Mouse (Mus musculus): Measurements from ENCODE around the gene Rps28. TPM values are rescaled to one million over a fixed set of nuclear protein-coding genes. Genes with fewer than 3 reads are reported as not detected.
"Not testable (repeated sequence)": the region's sequence is repeated elsewhere in the genome, so short reads cannot be mapped to it uniquely, and the experiment has no call there.

The Rps28 gene
- 746 and 860 TPM in 2 replicates for polyA plus RNA-seq (2012; rRNA removed)

GRCm38 (mm10) chr17:33824084-33824996, at the start of gene Rps28, which contains the start of gene Ndufa7:
TSS of gene Rps28 (minus strand) at chr17:33824562.
TSS of gene Ndufa7 (plus strand) at chr17:33824572.
- WGBS = under 1% methylated on average over 51 of the region's 51 CpGs
- Histone ChIP-seq H3K27ac (ENCODE audit: insufficient read depth, low read length) (peak within 1 kb of the TSS; percentile 59; the same call in 1 of the 2 replicates), H3K27me3 (ENCODE audit: control insufficient read depth, insufficient read depth, low read length) (no peaks in the 10 kb centered on the region), H3K4me1 (ENCODE audit: control insufficient read depth, insufficient read depth, insufficient read length) (peaks cover 9% of the 10 kb centered on the region; the same call in 1 of the 2 replicates), H3K36me3 (ENCODE audit: control insufficient read depth, insufficient read depth, low read length) (peaks cover 15% of the 10 kb centered on the region), H3K4me3 (ENCODE audit: extremely low read depth, insufficient read depth, insufficient read length) (peak within 1 kb of the TSS; percentile 85)
- no peak; the same call in none of the 2 replicates for TF ChIP-seq POLR2A (IDR thresholded peaks at IDR 0.05; ENCODE audit: low read depth, low read length)
- no peak for TF ChIP-seq CTCF (IDR thresholded peaks at IDR 0.05; ENCODE audit: extremely low read depth, insufficient read depth, insufficient read length, insufficient replicate concordance)
- DNase-seq (ENCODE audit: low read depth in 1 of 2, low spot score in 2 of 2) = peak; percentile 94 to 95

GRCm38 (mm10) chr17:33873537-33873936, 49.2 kb upstream of the Rps28 start, which contains the start of gene Gm7029:
TSS of gene Gm7029 (plus strand) at chr17:33873837.
- H3K4me3 ChIP-seq (ENCODE audit: extremely low read depth, insufficient read depth, insufficient read length); H3K27ac ChIP-seq (ENCODE audit: insufficient read depth, low read length); DNase-seq (ENCODE audit: low read depth in 1 of 2, low spot score in 2 of 2); H3K27me3 ChIP-seq (ENCODE audit: control insufficient read depth, insufficient read depth, low read length); H3K36me3 ChIP-seq (ENCODE audit: control insufficient read depth, insufficient read depth, low read length); H3K4me1 ChIP-seq (ENCODE audit: control insufficient read depth, insufficient read depth, insufficient read length): not testable (repeated sequence)
- 94% methylated on average over 5 of the region's 12 CpGs for WGBS

GRCm38 (mm10) chr17:33865330-33866030, 41.1 kb upstream of the Rps28 start:
- no peaks in the 10 kb centered on the region for H3K27me3 ChIP-seq (ENCODE audit: control insufficient read depth, insufficient read depth, low read length)
- peaks cover 2% of the 10 kb centered on the region; the same call in 1 of the 2 replicates for H3K4me1 ChIP-seq (ENCODE audit: control insufficient read depth, insufficient read depth, insufficient read length)
- H3K36me3 ChIP-seq (ENCODE audit: control insufficient read depth, insufficient read depth, low read length) = no peaks in the 10 kb centered on the region
- WGBS = 16% methylated on average over 9 of the region's 9 CpGs
- peak; percentile 59 to 68 for DNase-seq (ENCODE audit: low read depth in 1 of 2, low spot score in 2 of 2)
- TF ChIP-seq CTCF (IDR thresholded peaks at IDR 0.05; ENCODE audit: extremely low read depth, insufficient read depth, insufficient read length, insufficient replicate concordance) = peak; percentile 54; the same call in 1 of the 2 replicates
- TF ChIP-seq POLR2A (IDR thresholded peaks at IDR 0.05; ENCODE audit: low read depth, low read length) = no peak
- no peak overlapping the region for H3K27ac ChIP-seq (ENCODE audit: insufficient read depth, low read length)
- no peak overlapping the region for H3K4me3 ChIP-seq (ENCODE audit: extremely low read depth, insufficient read depth, insufficient read length)

- H3K27ac ChIP-seq (ENCODE audit: insufficient read depth, low read length) = no peak overlapping the region
- no peak for DNase-seq (ENCODE audit: low read depth in 1 of 2, low spot score in 2 of 2)
- no peaks in the 10 kb centered on the region for H3K27me3 ChIP-seq (ENCODE audit: control insufficient read depth, insufficient read depth, low read length)
- TF ChIP-seq POLR2A (IDR thresholded peaks at IDR 0.05; ENCODE audit: low read depth, low read length) (no peak), CTCF (IDR thresholded peaks at IDR 0.05; ENCODE audit: extremely low read depth, insufficient read depth, insufficient read length, insufficient replicate concordance) (no peak)
- no peaks in the 10 kb centered on the region for H3K36me3 ChIP-seq (ENCODE audit: control insufficient read depth, insufficient read depth, low read length)
- no peak overlapping the region for H3K4me3 ChIP-seq (ENCODE audit: extremely low read depth, insufficient read depth, insufficient read length)
- no peaks in the 10 kb centered on the region for H3K4me1 ChIP-seq (ENCODE audit: control insufficient read depth, insufficient read depth, insufficient read length)
- WGBS = 81% methylated on average over 4 of the region's 4 CpGs
These were observed 33.5 kb upstream of the Rps28 start for GRCm38 (mm10) chr17:33857816-33858215.

- TF ChIP-seq CTCF (IDR thresholded peaks at IDR 0.05; ENCODE audit: extremely low read depth, insufficient read depth, insufficient read length, insufficient replicate concordance) = no peak
- TF ChIP-seq POLR2A (IDR thresholded peaks at IDR 0.05; ENCODE audit: low read depth, low read length) = no peak
- Histone ChIP-seq H3K4me3 (ENCODE audit: extremely low read depth, insufficient read depth, insufficient read length) (no peak overlapping the region), H3K36me3 (ENCODE audit: control insufficient read depth, insufficient read depth, low read length) (0 out of 2 replicates have a peak, but pooled peaks cover 2% of the 10 kb centered on the region), H3K27ac (ENCODE audit: insufficient read depth, low read length) (no peak overlapping the region), H3K4me1 (ENCODE audit: control insufficient read depth, insufficient read depth, insufficient read length) (peaks cover 2% of the 10 kb centered on the region; the same call in 1 of the 2 replicates), H3K27me3 (ENCODE audit: control insufficient read depth, insufficient read depth, low read length) (no peaks in the 10 kb centered on the region)
- 26% methylated on average over 1 of the region's 1 CpGs for WGBS
- DNase-seq (ENCODE audit: low read depth in 1 of 2, low spot score in 2 of 2) = no peak
These were observed 27.0 kb upstream of the Rps28 start for GRCm38 (mm10) chr17:33851331-33851730.

GRCm38 (mm10) chr17:33848139-33848538, 23.8 kb upstream of the Rps28 start:
- no peak for DNase-seq (ENCODE audit: low read depth in 1 of 2, low spot score in 2 of 2)
- H3K36me3 ChIP-seq (ENCODE audit: control insufficient read depth, insufficient read depth, low read length) = 0 out of 2 replicates have a peak, but pooled peaks cover 2% of the 10 kb centered on the region
- H3K4me1 ChIP-seq (ENCODE audit: control insufficient read depth, insufficient read depth, insufficient read length) = peaks cover 2% of the 10 kb centered on the region; the same call in 1 of the 2 replicates
- TF ChIP-seq CTCF (IDR thresholded peaks at IDR 0.05; ENCODE audit: extremely low read depth, insufficient read depth, insufficient read length, insufficient replicate concordance) (no peak), POLR2A (IDR thresholded peaks at IDR 0.05; ENCODE audit: low read depth, low read length) (no peak)
- no peak overlapping the region for H3K4me3 ChIP-seq (ENCODE audit: extremely low read depth, insufficient read depth, insufficient read length)
- no peaks in the 10 kb centered on the region for H3K27me3 ChIP-seq (ENCODE audit: control insufficient read depth, insufficient read depth, low read length)
- H3K27ac ChIP-seq (ENCODE audit: insufficient read depth, low read length) = no peak overlapping the region
- WGBS = 86% methylated on average over 8 of the region's 8 CpGs
